Mouse (Mus musculus) MEL (cell line): ENCODE measurements at regions not wholly inside any gene's neighbourhood (a gene's known extent, or its start where the extent isn't known, plus 50 kb on each side); places are given as distances from the start of the nearest gene placed in this dataset.

Source experiments
- DNase-seq: peaks from one replicate; pipeline ENCODE4 v3.0.0; 2011; ENCODE audit warnings: low read depth, low spot score
- H3K27ac ChIP-seq: 2 replicates; pipeline ENCODE4 v1.5.1; 2012; ENCODE audit warnings: low read depth, mild to moderate bottlenecking, control low read depth, low read length, moderate library complexity; ENCODE audit not compliant: control insufficient read depth
- H3K27me3 ChIP-seq, 2 experiments: fragments of 150-350 bp in 1 of 2; sonication (generic) in 1 of 2; 2 replicates each; pipeline ENCODE4 v1.6.1; 2012; ENCODE audit warnings: low read length in 2 of 2, mild to moderate bottlenecking in 2 of 2, improper control_type of control experiment in 1 of 2, moderate library complexity in 1 of 2; ENCODE audit not compliant: insufficient read depth in 2 of 2, control insufficient read depth in 1 of 2
- H3K36me3 ChIP-seq, 2 experiments: 2 replicates each; pipeline ENCODE4 v1.6.1; 2012 to 2014; ENCODE audit warnings: low read length in 2 of 2, improper control_type of control experiment in 1 of 2, inconsistent platforms in 1 of 2, mild to moderate bottlenecking in 1 of 2; ENCODE audit not compliant: insufficient read depth in 2 of 2, control insufficient read depth in 1 of 2
- H3K4me1 ChIP-seq, 2 experiments: fragments of 150-350 bp in 1 of 2; sonication (generic) in 1 of 2; 2 replicates each; pipeline ENCODE4 v1.6.1; 2012; ENCODE audit warnings: low read length in 2 of 2, improper control_type of control experiment in 1 of 2, mild to moderate bottlenecking in 1 of 2; ENCODE audit not compliant: insufficient read depth in 2 of 2, control insufficient read depth in 1 of 2
- H3K4me3 ChIP-seq, 2 experiments: fragments of 150-350 bp in 1 of 2; sonication (generic) in 1 of 2; 2 replicates each; pipeline ENCODE4 v1.5.1; 2012; ENCODE audit warnings: low read depth in 2 of 2, low read length in 2 of 2, mild to moderate bottlenecking in 2 of 2, moderate library complexity in 2 of 2, control low read depth in 1 of 2, improper control_type of control experiment in 1 of 2; ENCODE audit not compliant: control insufficient read depth in 1 of 2, insufficient read depth in 1 of 2
- H3K79me2 ChIP-seq: 2 replicates; pipeline ENCODE4 v1.6.1; 2012; ENCODE audit warnings: mild to moderate bottlenecking, low read length, moderate library complexity; ENCODE audit not compliant: control insufficient read depth, poor library complexity, insufficient read depth
- H3K9ac ChIP-seq: 2 replicates; pipeline ENCODE4 v1.6.1; 2012; ENCODE audit warnings: low read depth, mild to moderate bottlenecking, control low read depth, low read length, moderate library complexity; ENCODE audit not compliant: control insufficient read depth, poor library complexity, severe bottlenecking
- H3K9me3 ChIP-seq: fragments of 150-350 bp; sonication (generic); replicated peaks from 2 replicates; pipeline ENCODE4 v1.6.1; 2012; ENCODE audit warnings: mild to moderate bottlenecking, low read length, improper control_type of control experiment, moderate library complexity; ENCODE audit not compliant: insufficient read depth
- BHLHE40 ChIP-seq: IDR thresholded peaks from 2 replicates; pipeline ENCODE4 v1.6.1; 2012; ENCODE audit warnings: low read depth, mild to moderate bottlenecking, inconsistent platforms, low read length, improper control_type of control experiment, borderline replicate concordance
- CHD1 ChIP-seq: IDR thresholded peaks from 2 replicates; pipeline ENCODE4 v1.6.1; 2012; ENCODE audit warnings: low read depth, mild to moderate bottlenecking, inconsistent platforms, low read length, improper control_type of control experiment
- GATA1 ChIP-seq: IDR thresholded peaks from 2 replicates; pipeline ENCODE4 v1.6.1; 2011; ENCODE audit warnings: low read depth, low read length, improper control_type of control experiment
- HCFC1 ChIP-seq: IDR thresholded peaks from 2 replicates; pipeline ENCODE4 v1.6.1; 2012; ENCODE audit warnings: low read depth, mild to moderate bottlenecking, inconsistent platforms, low read length, improper control_type of control experiment, moderate library complexity
- JUND ChIP-seq: IDR thresholded peaks from 2 replicates; pipeline ENCODE4 v1.6.1; 2011; ENCODE audit warnings: low read depth, mild to moderate bottlenecking, improper control_type of control experiment, low read length
- KAT2A ChIP-seq: conservative IDR thresholded peaks from 2 replicates; pipeline ENCODE4 v1.6.1; 2012; ENCODE audit warnings: low read depth, low read length, improper control_type of control experiment, inconsistent platforms
- MAZ ChIP-seq: IDR thresholded peaks from 2 replicates; pipeline ENCODE4 v1.6.1; 2012; ENCODE audit warnings: low read depth, mild to moderate bottlenecking, inconsistent platforms, low read length, improper control_type of control experiment
- MYB ChIP-seq: IDR thresholded peaks from 2 replicates; pipeline ENCODE4 v1.6.1; 2011; ENCODE audit warnings: mild to moderate bottlenecking, low read depth, low read length, improper control_type of control experiment
- RCOR1 ChIP-seq: IDR thresholded peaks from 2 replicates; pipeline ENCODE4 v1.6.1; 2012; ENCODE audit warnings: low read depth, mild to moderate bottlenecking, inconsistent platforms, low read length, improper control_type of control experiment
- SIN3A ChIP-seq: IDR thresholded peaks from 2 replicates; pipeline ENCODE4 v1.6.1; 2012; ENCODE audit warnings: low read length, improper control_type of control experiment, inconsistent platforms
- SMC3 ChIP-seq: IDR thresholded peaks from 2 replicates; pipeline ENCODE4 v1.6.1; 2011; ENCODE audit warnings: low read depth, low read length, improper control_type of control experiment
- TCF12 ChIP-seq: IDR thresholded peaks from 2 replicates; pipeline ENCODE4 v1.6.1; 2014; ENCODE audit warnings: low read depth, mild to moderate bottlenecking, inconsistent platforms, low read length, improper control_type of control experiment, moderate library complexity
- USF1 ChIP-seq: IDR thresholded peaks from 2 replicates; pipeline ENCODE4 v1.6.1; 2014; ENCODE audit warnings: low read depth, mild to moderate bottlenecking, inconsistent platforms, low read length, improper control_type of control experiment, moderate library complexity
- USF2 ChIP-seq, 2 experiments: IDR thresholded peaks; 2 replicates each; pipeline ENCODE4 v1.6.1; 2011 to 2012; ENCODE audit warnings: improper control_type of control experiment in 2 of 2, low read length in 2 of 2, borderline replicate concordance in 1 of 2, inconsistent platforms in 1 of 2, low read depth in 1 of 2, mild to moderate bottlenecking in 1 of 2; ENCODE audit not compliant: insufficient read depth in 1 of 2
- ZNF384 ChIP-seq: IDR thresholded peaks from 2 replicates; pipeline ENCODE4 v1.6.1; 2012; ENCODE audit warnings: low read depth, mild to moderate bottlenecking, inconsistent platforms, low read length, improper control_type of control experiment

GRCm38 (mm10) chr11:64158281-64158680 lies 79.0 kb upstream of the Cox10 start:
- Histone ChIP-seq H3K9ac (no peak overlapping the region), H3K36me3 (peaks cover 0 to 6% of the 10 kb centered on the region in 2 experiments; a peak in 2 of 4 replicates)

GRCm38 (mm10) chr11:64156640-64157039 lies 77.4 kb upstream of the Cox10 start:
- Histone ChIP-seq H3K27ac (0 out of 2 replicates have a peak overlapping the region, but pooled peaks have one; percentile 15), H3K9ac (no peak overlapping the region), H3K9me3 (no peaks in the 10 kb centered on the region), H3K36me3 (peaks cover 0 to 6% of the 10 kb centered on the region in 2 experiments; a peak in 2 of 4 replicates), H3K4me3 (no peak overlapping the region), H3K27me3 (no peaks in the 10 kb centered on the region), H3K79me2 (no peaks in the 10 kb centered on the region), H3K4me1 (0 out of 4 replicates have a peak, but pooled peaks cover 0 to 3% of the 10 kb centered on the region in 2 experiments)
- DNase-seq: no peak
- TF ChIP-seq BHLHE40 (0 out of 2 replicates have a peak, but pooled peaks have one; percentile 10), SIN3A (no peak), MAZ (no peak), KAT2A (no peak), RCOR1 (no peak), HCFC1 (no peak), GATA1 (no peak), SMC3 (no peak; the same call in 1 of the 2 replicates), JUND (no peak), USF1 (peak; percentile 36; the same call in 1 of the 2 replicates)

More at GRCm38 (mm10) chr11:64158281-64158680, 79.0 kb upstream of the Cox10 start:
- no peak overlapping the region for H3K4me3 ChIP-seq
- no peaks in the 10 kb centered on the region for H3K79me2 ChIP-seq
- H3K27ac ChIP-seq: no peak overlapping the region
- TF ChIP-seq MYB (no peak), TCF12 (no peak), USF2 (IDR thresholded peaks at IDR 0.05; ENCODE audit: borderline replicate concordance in 1 of 2, insufficient read depth in 1 of 2, low read depth in 1 of 2, low read length in 2 of 2) (no peak), SIN3A (no peak), CHD1 (no peak), ZNF384 (no peak)
- no peak for DNase-seq
- no peaks in the 10 kb centered on the region for H3K9me3 ChIP-seq
- 0 out of 4 replicates have a peak, but pooled peaks cover 0 to 3% of the 10 kb centered on the region in 2 experiments for H3K4me1 ChIP-seq
- H3K27me3 ChIP-seq: no peaks in the 10 kb centered on the region; a peak in 1 of 4 replicates
